Mouse (Mus musculus): ENCODE results near the gene Csrp2. TPM values are rescaled to one million over a fixed set of nuclear protein-coding genes. Genes with fewer than 3 reads are reported as not detected.

Csrp2 gene
- total RNA-seq, 2 experiments from 2014 or later = 8.8 TPM; not detected in 1

- no peak for ATAC-seq (replicated peaks; ENCODE audit: low FRiP score, low TSS enrichment, poor library complexity, severe bottlenecking)
Observed at GRCm38 (mm10) chr10:110929756-110930155, 10.2 kb downstream of the Csrp2 start.

- ATAC-seq (replicated peaks; ENCODE audit: low FRiP score, low TSS enrichment, poor library complexity, severe bottlenecking) = no peak
Observed at GRCm38 (mm10) chr10:110931161-110931912, 11.7 kb downstream of the Csrp2 start.

DNA sequence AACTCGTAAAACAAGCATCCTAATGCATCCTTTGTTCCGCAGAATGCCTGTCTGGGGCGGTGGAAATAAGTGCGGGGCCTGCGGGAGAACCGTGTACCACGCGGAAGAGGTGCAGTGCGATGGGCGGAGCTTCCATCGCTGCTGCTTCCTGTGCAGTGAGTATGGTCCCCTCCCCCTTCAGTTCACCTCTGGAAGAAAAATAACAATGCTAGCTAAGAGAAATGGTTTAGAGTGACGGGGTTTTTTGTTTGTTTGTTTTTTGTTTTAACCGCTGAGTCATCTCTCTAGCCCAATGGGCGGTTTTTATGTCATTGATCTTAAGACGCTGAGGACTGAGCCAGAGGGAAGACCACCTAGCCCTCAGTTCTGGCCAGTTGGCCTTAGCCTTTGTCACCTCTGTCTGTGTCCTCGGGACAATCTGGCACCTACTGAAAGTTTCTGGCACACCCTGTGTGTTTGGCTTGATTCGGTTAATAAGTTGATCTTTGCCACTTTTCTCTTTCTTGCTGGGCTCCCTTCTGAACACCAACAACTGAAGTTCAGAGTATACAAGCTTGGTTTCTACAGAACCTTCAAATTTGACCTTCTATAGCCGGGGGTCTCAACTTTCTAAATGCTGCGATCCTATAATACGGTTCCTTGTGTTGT, 12.4 kb downstream of the Csrp2 start:
- peak; percentile 90 for ATAC-seq (replicated peaks; ENCODE audit: low FRiP score, low TSS enrichment, poor library complexity, severe bottlenecking)

DNA sequence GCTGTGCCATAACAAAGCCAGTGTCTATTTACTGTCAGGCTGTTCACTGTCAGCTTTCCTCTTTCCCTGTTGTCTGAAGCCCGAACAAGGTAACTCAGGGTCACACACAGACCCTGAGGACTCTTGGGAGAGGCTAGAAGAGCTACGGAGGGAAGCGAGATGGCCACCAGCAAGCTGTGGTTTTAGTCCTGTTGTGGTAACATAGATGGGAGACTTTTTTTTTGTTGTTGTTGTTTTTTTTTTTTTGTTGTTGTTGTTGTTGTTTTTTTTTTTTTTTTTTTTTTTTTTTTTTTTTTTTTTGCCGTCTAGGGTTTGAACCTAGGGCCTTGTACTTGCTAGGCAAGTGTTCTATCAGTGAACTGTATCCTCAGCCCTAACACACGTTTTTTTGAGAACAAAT, 14.0 kb downstream of the Csrp2 start:
- no peak for ATAC-seq (replicated peaks; ENCODE audit: low FRiP score, low TSS enrichment, poor library complexity, severe bottlenecking)

DNA sequence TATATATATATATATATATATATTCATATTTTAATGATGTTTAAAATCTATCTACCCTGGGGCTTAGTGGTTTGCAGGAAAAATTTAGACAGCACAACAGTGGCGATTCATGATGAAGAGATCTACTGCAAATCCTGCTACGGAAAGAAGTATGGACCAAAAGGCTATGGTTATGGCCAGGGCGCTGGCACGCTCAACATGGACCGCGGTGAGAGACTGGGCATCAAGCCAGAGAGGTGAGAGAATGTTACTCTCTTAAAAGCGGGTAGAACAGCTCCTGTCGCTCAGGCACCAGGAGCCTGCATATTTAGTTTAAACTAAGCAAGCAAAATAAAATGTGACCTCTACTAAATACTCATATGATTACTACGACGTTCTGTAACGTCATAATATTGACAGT, 15.5 kb downstream of the Csrp2 start:
- no peak for ATAC-seq (replicated peaks; ENCODE audit: low FRiP score, low TSS enrichment, poor library complexity, severe bottlenecking)

GRCm38 (mm10) chr10:110935669-110936068, 16.1 kb downstream of the Csrp2 start:
- peak; percentile 48; the same call in 1 of the 2 replicates for ATAC-seq (replicated peaks; ENCODE audit: low FRiP score, low TSS enrichment, poor library complexity, severe bottlenecking)

DNA sequence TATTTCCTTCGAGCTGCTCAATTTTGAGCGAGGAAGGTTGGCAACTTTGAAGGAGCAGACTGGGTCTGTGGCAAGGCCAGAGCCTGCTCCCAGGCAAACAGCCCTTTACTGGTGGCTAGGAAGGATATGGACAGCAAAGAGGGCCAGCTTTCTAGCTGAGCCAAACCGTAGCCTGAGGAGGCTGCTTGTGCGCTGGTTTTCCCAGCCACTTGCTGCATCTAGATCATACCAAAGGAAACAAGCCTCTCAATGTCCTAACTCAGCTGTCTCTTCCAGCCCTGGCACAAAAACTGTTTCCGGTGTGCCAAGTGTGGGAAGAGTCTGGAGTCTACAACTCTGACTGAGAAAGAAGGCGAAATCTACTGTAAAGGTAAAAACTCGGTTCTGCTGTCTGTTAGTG, 18.8 kb downstream of the Csrp2 start:
- ATAC-seq (replicated peaks; ENCODE audit: low FRiP score, low TSS enrichment, poor library complexity, severe bottlenecking) = no peak

GRCm38 (mm10) chr10:110938841-110939549, 19.4 kb downstream of the Csrp2 start:
- no peak for ATAC-seq (replicated peaks; ENCODE audit: low FRiP score, low TSS enrichment, poor library complexity, severe bottlenecking)

DNA sequence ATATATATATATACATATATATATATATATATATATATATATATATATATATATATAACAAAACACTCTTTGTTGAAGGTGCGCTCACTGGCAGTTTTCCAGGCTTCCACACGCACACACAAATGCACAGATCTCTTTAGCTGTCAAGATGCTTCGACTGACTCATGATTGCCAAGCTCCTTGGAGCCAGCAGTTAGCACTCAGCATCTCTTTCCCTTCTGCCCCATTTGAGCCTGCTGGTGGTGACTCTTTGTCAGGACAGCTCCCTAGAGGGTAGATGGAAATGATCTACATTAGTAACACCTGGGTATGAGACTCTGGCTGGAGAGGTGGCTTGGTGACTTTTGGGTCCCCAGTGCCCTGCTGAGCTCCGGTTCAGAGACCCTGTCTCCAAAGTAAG, 20.1 kb downstream of the Csrp2 start:
- no peak for ATAC-seq (replicated peaks; ENCODE audit: low FRiP score, low TSS enrichment, poor library complexity, severe bottlenecking)

DNA sequence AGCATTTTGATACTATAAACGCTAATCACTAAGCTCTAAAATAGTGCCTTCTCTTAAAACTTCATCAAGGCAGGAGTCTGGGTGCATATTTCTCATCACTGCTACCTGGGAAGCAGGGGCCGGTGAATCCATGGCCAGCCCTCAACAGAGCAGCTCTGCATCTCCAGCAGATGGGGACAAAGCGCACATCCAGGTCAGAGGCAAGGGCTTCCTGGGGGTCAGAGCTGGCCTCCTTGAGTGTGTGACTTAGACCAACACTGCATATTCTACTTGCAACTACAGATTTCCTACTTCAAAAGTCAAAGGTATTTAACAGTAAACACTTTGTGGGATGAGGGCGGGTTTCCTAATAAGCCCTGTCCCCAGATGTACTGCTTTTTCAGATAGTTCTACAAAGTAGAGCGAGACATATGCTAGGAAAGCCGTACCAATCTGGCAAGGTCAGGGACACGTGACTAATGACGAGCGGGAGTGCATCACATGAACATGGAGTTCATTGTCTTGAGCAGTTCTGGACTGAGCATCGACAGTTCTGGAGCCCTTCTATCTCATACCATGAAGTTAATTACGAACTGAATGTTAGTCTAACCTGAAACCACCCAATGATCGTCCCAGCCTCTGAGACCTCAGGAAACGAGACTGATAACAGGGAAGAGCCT, 21.3 kb downstream of the Csrp2 start:
- no peak for ATAC-seq (replicated peaks; ENCODE audit: low FRiP score, low TSS enrichment, poor library complexity, severe bottlenecking)

DNA sequence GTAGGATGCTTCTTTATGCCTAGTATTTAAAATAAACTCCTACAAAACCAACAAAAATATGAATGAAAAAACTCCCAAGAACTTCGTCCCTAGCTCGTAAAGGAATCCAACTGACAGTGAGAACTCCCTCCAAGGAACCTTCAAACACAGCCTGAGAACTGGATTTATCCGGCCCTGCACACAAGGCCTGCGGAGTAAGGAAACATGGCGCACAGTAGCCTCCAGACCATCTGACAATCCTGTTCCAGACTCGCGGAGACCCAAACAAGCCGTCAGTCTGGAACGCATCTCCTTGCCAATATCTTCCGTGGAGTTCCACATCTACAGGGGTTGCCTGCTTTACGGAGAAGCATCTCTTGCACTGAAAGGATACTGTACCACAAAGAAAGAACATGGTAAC, 22.4 kb downstream of the Csrp2 start:
- ATAC-seq (replicated peaks; ENCODE audit: low FRiP score, low TSS enrichment, poor library complexity, severe bottlenecking) = no peak

DNA sequence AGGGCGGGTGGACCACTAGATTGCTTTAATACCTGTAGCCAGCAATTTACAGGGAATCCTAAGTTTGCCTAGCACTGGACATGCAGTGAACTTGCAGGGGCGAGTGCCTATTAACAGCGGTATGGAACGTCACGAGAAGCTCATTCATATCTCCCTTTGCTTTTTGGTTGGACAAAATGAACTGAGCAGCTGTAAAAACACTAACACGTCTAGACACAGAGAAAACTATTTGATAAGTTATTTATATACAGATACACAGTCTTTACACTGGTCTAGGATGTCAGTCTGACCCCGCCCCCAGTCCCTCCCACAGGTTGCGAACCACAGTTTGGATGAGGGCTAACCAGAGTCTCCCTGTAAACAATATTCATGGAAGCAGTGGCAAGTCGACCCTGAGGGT, 23.2 kb downstream of the Csrp2 start:
- ATAC-seq (replicated peaks; ENCODE audit: low FRiP score, low TSS enrichment, poor library complexity, severe bottlenecking) = no peak

GRCm38 (mm10) chr10:110944175-110944574, 24.6 kb downstream of the Csrp2 start:
- ATAC-seq (replicated peaks; ENCODE audit: low FRiP score, low TSS enrichment, poor library complexity, severe bottlenecking) = no peak

- no peak for ATAC-seq (replicated peaks; ENCODE audit: low FRiP score, low TSS enrichment, poor library complexity, severe bottlenecking)
Observed at GRCm38 (mm10) chr10:110945966-110946365, 26.4 kb downstream of the Csrp2 start.

DNA sequence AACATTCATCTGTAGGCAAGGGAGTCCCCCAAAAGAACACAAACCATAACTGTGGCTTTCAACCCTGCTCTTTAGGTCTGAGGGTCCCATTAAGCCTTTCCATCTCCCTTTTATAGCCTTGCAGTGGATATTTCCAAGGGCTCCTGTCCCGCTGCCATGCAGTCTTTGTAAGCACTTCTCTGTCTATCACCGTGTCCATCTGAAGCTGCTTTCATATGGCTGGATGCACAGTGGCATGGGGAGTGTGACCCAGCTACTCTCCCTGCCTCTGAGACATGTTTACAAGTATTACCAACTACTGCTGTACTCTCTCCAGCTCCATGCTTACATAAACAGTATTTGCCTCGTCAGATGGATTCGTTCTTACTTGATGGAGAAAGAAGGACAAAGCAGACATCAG, 28.0 kb downstream of the Csrp2 start:
- ATAC-seq (replicated peaks; ENCODE audit: low FRiP score, low TSS enrichment, poor library complexity, severe bottlenecking) = no peak

- no peak for ATAC-seq (replicated peaks; ENCODE audit: low FRiP score, low TSS enrichment, poor library complexity, severe bottlenecking)
Observed at GRCm38 (mm10) chr10:110951112-110951511, 31.5 kb downstream of the Csrp2 start.

DNA sequence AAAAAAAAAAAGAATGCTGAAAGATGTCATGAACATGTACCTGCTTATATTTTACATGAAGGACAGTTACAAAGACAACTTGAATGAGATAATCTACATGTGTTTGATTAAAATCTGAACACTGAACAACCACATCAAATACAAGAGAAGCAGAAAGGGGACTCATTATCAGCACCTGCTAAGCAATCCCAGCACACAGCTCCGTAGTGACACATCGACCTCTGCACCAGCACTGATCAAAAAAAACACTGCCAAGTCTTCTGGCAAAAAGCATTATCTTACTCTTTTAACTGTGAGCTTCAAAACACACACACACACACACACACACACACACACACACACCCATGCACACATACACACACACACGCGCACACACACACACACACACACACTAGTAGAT, 32.2 kb downstream of the Csrp2 start:
- no peak for ATAC-seq (replicated peaks; ENCODE audit: low FRiP score, low TSS enrichment, poor library complexity, severe bottlenecking)

- ATAC-seq (replicated peaks; ENCODE audit: low FRiP score, low TSS enrichment, poor library complexity, severe bottlenecking) = no peak
Observed at GRCm38 (mm10) chr10:110952271-110952670, 32.7 kb downstream of the Csrp2 start.

GRCm38 (mm10) chr10:110952937-110953451, 33.4 kb downstream of the Csrp2 start:
- no peak for ATAC-seq (replicated peaks; ENCODE audit: low FRiP score, low TSS enrichment, poor library complexity, severe bottlenecking)

DNA sequence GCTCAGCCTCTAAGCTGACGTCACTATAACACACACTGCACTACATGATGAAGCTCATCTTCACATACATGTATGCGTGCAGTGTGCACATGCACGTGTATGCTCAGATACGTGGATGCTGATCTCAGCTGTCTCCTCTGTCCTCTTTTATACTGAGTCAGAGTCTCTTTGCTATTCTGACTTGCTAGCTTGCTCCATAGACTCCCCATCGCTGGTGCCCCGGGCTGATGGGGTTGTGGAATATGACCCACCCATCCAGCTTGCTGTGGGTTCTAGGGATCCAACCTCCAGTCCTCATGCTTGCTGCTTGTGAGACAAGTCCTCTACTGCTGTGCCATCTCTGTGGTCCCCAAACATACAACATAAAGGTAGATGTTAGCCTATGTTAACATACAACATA, 39.3 kb downstream of the Csrp2 start:
- no peak for ATAC-seq (replicated peaks; ENCODE audit: low FRiP score, low TSS enrichment, poor library complexity, severe bottlenecking)
